Mouse (Mus musculus): ENCODE results near the gene Ywhaq. TPM values are rescaled to one million over a fixed set of nuclear protein-coding genes. Genes with fewer than 3 reads are reported as not detected.

Ywhaq gene
- polyA plus RNA-seq, 1 experiment from 2014 or later, result 161 TPM

GRCm38 (mm10) chr12:21362686-21363085 is 54.8 kb downstream of the Ywhaq start:
- Histone ChIP-seq H3K4me3 (ENCODE audit: low read depth, low read length) (no peak overlapping the region), H3K9me3 (replicated peaks; ENCODE audit: control insufficient read depth, low read length) (no peaks in the 10 kb centered on the region), H3K36me3 (ENCODE audit: control insufficient read depth, insufficient read depth) (no peaks in the 10 kb centered on the region; the same call in 1 of the 2 replicates), H3K4me2 (ENCODE audit: low read depth, low read length) (no peak overlapping the region), H3K27me3 (ENCODE audit: control insufficient read depth, insufficient read depth, low read depth, low read length) (no peaks in the 10 kb centered on the region), H3K27ac (ENCODE audit: low read length) (no peak overlapping the region), H3K9ac (ENCODE audit: low read depth, low read length) (no peak overlapping the region), H3K4me1 (ENCODE audit: control insufficient read depth, low read depth, low read length) (peaks cover 7% of the 10 kb centered on the region)
- WGBS (ENCODE audit: insufficient replicate concordance), result 57% methylated on average over 2 of the region's 2 CpGs
- no peak for ATAC-seq (ENCODE audit: low read depth)

GRCm38 (mm10) chr12:21353681-21354080 is 63.8 kb downstream of the Ywhaq start:
- H3K4me3 ChIP-seq (ENCODE audit: low read depth, low read length), result no peak overlapping the region
- peaks cover 3% of the 10 kb centered on the region; the same call in 1 of the 2 replicates for H3K9me3 ChIP-seq (replicated peaks; ENCODE audit: control insufficient read depth, low read length)
- H3K9ac ChIP-seq (ENCODE audit: low read depth, low read length), result no peak overlapping the region
- H3K27ac ChIP-seq (ENCODE audit: low read length), result no peak overlapping the region
- ATAC-seq (ENCODE audit: low read depth), result no peak
- H3K4me2 ChIP-seq (ENCODE audit: low read depth, low read length), result no peak overlapping the region
- no peaks in the 10 kb centered on the region for H3K4me1 ChIP-seq (ENCODE audit: control insufficient read depth, low read depth, low read length)
- H3K36me3 ChIP-seq (ENCODE audit: control insufficient read depth, insufficient read depth), result peaks cover 30% of the 10 kb centered on the region
- H3K27me3 ChIP-seq (ENCODE audit: control insufficient read depth, insufficient read depth, low read depth, low read length), result no peaks in the 10 kb centered on the region
- 90% methylated on average over 8 of the region's 8 CpGs for WGBS (ENCODE audit: insufficient replicate concordance)

GRCm38 (mm10) chr12:21350113-21350876 is 67.1 kb downstream of the Ywhaq start:
- Histone ChIP-seq H3K4me1 (ENCODE audit: control insufficient read depth, low read depth, low read length) (no peaks in the 10 kb centered on the region), H3K36me3 (ENCODE audit: control insufficient read depth, insufficient read depth) (peaks cover 38% of the 10 kb centered on the region), H3K4me2 (ENCODE audit: low read depth, low read length) (no peak overlapping the region), H3K9ac (ENCODE audit: low read depth, low read length) (no peak overlapping the region), H3K9me3 (replicated peaks; ENCODE audit: control insufficient read depth, low read length) (peaks cover 3% of the 10 kb centered on the region; the same call in 1 of the 2 replicates), H3K27ac (ENCODE audit: low read length) (no peak overlapping the region), H3K4me3 (ENCODE audit: low read depth, low read length) (no peak overlapping the region), H3K27me3 (ENCODE audit: control insufficient read depth, insufficient read depth, low read depth, low read length) (no peaks in the 10 kb centered on the region)
- WGBS (ENCODE audit: insufficient replicate concordance), result 82% methylated on average over 7 of the region's 7 CpGs
- no peak for ATAC-seq (ENCODE audit: low read depth)

- no peak overlapping the region for H3K4me3 ChIP-seq (ENCODE audit: low read depth, low read length)
- H3K36me3 ChIP-seq (ENCODE audit: control insufficient read depth, insufficient read depth), result peaks cover 22% of the 10 kb centered on the region
- H3K27me3 ChIP-seq (ENCODE audit: control insufficient read depth, insufficient read depth, low read depth, low read length), result no peaks in the 10 kb centered on the region
- 79% methylated on average over 7 of the region's 7 CpGs for WGBS (ENCODE audit: insufficient replicate concordance)
- no peak for ATAC-seq (ENCODE audit: low read depth)
- H3K9me3 ChIP-seq (replicated peaks; ENCODE audit: control insufficient read depth, low read length), result no peaks in the 10 kb centered on the region; the same call in 1 of the 2 replicates
- H3K4me2 ChIP-seq (ENCODE audit: low read depth, low read length), result no peak overlapping the region
- H3K4me1 ChIP-seq (ENCODE audit: control insufficient read depth, low read depth, low read length), result no peaks in the 10 kb centered on the region
- no peak overlapping the region for H3K27ac ChIP-seq (ENCODE audit: low read length)
- H3K9ac ChIP-seq (ENCODE audit: low read depth, low read length), result no peak overlapping the region
These were observed 70.5 kb downstream of the Ywhaq start for GRCm38 (mm10) chr12:21346972-21347371.

- Histone ChIP-seq H3K36me3 (ENCODE audit: control insufficient read depth, insufficient read depth) (peaks cover 22% of the 10 kb centered on the region), H3K27ac (ENCODE audit: low read length) (no peak overlapping the region), H3K4me1 (ENCODE audit: control insufficient read depth, low read depth, low read length) (no peaks in the 10 kb centered on the region), H3K27me3 (ENCODE audit: control insufficient read depth, insufficient read depth, low read depth, low read length) (no peaks in the 10 kb centered on the region), H3K9ac (ENCODE audit: low read depth, low read length) (no peak overlapping the region), H3K4me3 (ENCODE audit: low read depth, low read length) (no peak overlapping the region), H3K9me3 (replicated peaks; ENCODE audit: control insufficient read depth, low read length) (no peaks in the 10 kb centered on the region), H3K4me2 (ENCODE audit: low read depth, low read length) (no peak overlapping the region)
- ATAC-seq (ENCODE audit: low read depth), result no peak
- 87% methylated on average over 5 of the region's 5 CpGs for WGBS (ENCODE audit: insufficient replicate concordance)
These were observed 76.8 kb downstream of the Ywhaq start for GRCm38 (mm10) chr12:21340674-21341073.

Other genes starting within 250 kb of the Ywhaq start
- 39.6 and 40.9 TPM in 2 replicates for gene Cpsf3, start 132.2 kb downstream of the Ywhaq start, polyA plus RNA-seq (2015; fragmentation: Nextera tagmentation; extraction: Ambion mirVana)
- gene Itgb1bp1, start 131.4 kb downstream of the Ywhaq start, polyA plus RNA-seq (2015; fragmentation: Nextera tagmentation; extraction: Ambion mirVana), result 19.3 and 20.3 TPM in 2 replicates
- gene Iah1, start 101.2 kb downstream of the Ywhaq start, polyA plus RNA-seq (2015; fragmentation: Nextera tagmentation; extraction: Ambion mirVana), result 52.9 and 55.8 TPM in 2 replicates
- gene Adam17, start 44.0 kb downstream of the Ywhaq start, polyA plus RNA-seq (2015; fragmentation: Nextera tagmentation; extraction: Ambion mirVana), result 15.8 and 16.3 TPM in 2 replicates

All from liver, embryonic 16.5 days (tissue).